Mouse (Mus musculus) heart, adult 2 months (tissue): Measurements from ENCODE around the gene Rnf216.

ENCODE experiments used
- CTCF ChIP-seq: fragments of 200-600 bp; IDR thresholded peaks from 2 replicates; pipeline ENCODE4 v1.8.1; 2022; ENCODE audit warnings: antibody characterized with exemption, mild to moderate bottlenecking, moderate library complexity
- POLR2A ChIP-seq: fragments of 200-500 bp; IDR thresholded peaks from 2 replicates; pipeline ENCODE4 v1.6.1; 2011; ENCODE audit warnings: mild to moderate bottlenecking, low read depth, low read length, control low read depth; ENCODE audit not compliant: insufficient read depth

- TF ChIP-seq CTCF (no peak), POLR2A (no peak)
Observed at GRCm38 (mm10) chr5:143000654-143001500, 111.9 kb downstream of the Rnf216 start.
